Mouse (Mus musculus): Measurements from ENCODE around the gene 4930590J08Rik. TPM values are rescaled to one million over a fixed set of nuclear protein-coding genes. Genes with fewer than 3 reads are reported as not detected.
"Not testable (repeated sequence)": the region's sequence is repeated elsewhere in the genome, so short reads cannot be mapped to it uniquely, and the experiment has no call there.

4930590J08Rik gene
- total RNA-seq, 2 experiments from 2014 or later: 2.9 to 3.5 TPM

DNA sequence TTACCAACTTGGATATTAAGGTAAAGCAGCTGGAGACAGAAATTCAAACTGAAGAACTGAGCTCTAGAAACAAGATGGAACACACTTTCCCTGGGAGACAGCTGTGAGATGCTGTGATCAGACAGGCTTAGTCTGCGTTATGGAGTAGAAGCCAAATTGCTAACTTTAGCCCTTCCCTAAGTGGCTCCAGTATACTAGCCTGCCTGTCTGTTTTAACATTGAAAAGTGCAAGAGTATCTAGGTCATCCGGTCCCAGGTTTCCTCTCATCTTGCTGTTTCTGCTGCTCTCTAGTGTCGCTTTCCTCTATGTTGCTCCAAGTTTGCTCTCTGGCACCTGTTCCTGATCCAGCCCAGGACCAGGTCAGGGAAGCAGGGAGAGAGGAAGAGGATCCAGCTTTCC is 5.8 kb upstream of the 4930590J08Rik start:
- intact Hi-C loops (cut with DNase I): loop anchor here (10.0 kb wide), 1 partner anchor 288 kb away; the partner anchor contains the start of gene Mrps25
- no peak for TF ChIP-seq CTCF (IDR thresholded peaks at IDR 0.05)
- DNase-seq (ENCODE audit: extremely low spot score in 1 of 2, low spot score in 2 of 2): no peak
- Histone ChIP-seq H3K4me3 (no peak overlapping the region), H3K27ac (no peak overlapping the region)

DNA sequence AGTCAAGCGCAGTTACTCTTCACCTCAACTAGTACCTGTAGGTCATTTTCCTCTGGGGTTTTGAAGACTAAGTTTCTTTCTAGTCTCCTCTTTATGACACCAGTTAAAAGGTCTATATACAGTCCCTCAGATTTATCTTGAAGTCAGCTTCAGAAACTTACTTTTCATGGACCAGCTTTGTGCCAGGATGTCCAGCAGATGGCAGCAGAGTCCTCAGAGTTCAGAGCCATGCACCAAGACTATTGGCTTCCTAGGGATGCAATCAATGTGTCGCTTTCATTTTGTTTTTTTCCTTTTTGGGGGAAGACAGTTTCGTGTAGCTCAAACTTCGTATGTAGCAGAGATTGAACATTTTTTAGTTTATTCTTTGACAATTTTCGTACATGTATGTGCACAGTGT is 1.1 kb upstream of the 4930590J08Rik start:
- TF ChIP-seq CTCF (IDR thresholded peaks at IDR 0.05): peak; percentile 90
- intact Hi-C loops (cut with DNase I): loop anchor here (1.0 to 10.0 kb wide), 3 partner anchors 124 to 363 kb away; no protein-coding TSS in a partner anchor
- no peak overlapping the region for H3K4me3 ChIP-seq
- H3K27ac ChIP-seq: no peak overlapping the region
- peak; percentile 65 to 80 for DNase-seq (ENCODE audit: extremely low spot score in 1 of 2, low spot score in 2 of 2)

DNA sequence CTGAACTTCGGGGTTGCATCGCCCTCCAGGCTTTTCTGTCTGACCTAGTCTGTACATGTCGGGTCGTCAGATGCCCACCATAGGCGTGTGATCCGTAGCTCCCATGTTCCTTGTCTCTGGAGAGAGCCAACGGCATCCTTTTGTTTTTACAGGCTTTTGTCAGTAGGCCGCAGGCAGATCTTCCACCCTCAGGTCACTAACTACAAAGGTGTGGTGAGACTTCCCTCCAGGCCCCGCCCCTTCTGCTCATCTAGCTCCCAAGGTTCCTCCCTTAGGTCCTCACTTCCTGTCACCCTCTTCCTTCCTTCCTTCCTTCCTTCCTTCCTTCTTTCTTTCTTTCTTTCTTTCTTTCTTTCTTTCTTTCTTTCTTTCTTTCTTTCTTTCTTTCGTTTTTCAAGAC is 11.4 kb downstream of the 4930590J08Rik start:
- H3K4me3 ChIP-seq: no peak overlapping the region
- intact Hi-C loops (cut with DNase I): no loop called here
- H3K27ac ChIP-seq: no peak overlapping the region
- no peak for DNase-seq (ENCODE audit: extremely low spot score in 1 of 2, low spot score in 2 of 2)
- no peak for TF ChIP-seq CTCF (IDR thresholded peaks at IDR 0.05)

DNA sequence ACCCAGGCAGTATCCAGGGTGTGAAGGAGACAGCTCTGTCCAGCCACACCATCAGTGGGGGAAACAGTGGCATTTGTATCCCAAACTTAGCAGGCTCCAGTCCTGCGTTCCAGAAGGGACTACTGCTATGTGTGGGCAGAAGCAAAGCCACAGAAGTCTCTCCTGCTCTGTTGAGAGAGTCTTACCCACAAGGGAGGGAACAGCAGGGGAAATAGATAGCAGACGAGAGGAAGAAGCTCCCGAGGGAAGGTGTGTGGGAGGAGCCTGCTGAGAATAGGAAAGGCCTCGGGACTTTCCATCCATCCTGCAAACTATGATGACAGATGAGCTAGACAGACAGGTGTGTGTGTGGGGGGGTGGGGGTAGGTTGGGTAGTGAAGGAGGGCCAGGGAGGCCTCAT is 14.7 kb downstream of the 4930590J08Rik start:
- intact Hi-C loops (cut with DNase I): no loop called here
- TF ChIP-seq CTCF (IDR thresholded peaks at IDR 0.05): no peak
- no peak overlapping the region for H3K4me3 ChIP-seq
- H3K27ac ChIP-seq: peak overlapping the region; percentile 69
- peak; percentile 20 to 32 for DNase-seq (ENCODE audit: extremely low spot score in 1 of 2, low spot score in 2 of 2)

DNA sequence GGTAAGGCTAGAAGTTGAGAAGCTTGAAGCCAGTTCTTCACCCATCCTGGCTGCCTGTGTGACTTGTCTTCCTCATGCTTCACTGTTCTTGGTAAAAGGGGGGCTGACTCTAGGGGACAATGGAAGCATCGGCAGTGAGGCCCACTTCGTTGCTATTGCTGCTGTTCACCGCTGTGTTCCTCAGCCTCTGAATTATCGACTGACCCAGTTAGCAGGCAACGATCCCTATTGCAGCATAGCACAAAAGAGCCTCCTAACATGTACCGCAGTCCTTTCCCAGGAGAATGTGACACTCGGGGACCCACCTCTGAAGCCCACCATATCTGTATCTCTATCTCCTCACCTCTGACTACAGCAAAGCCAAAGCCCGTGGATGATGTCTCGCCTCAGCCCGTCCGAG is 15.1 kb downstream of the 4930590J08Rik start:
- Histone ChIP-seq H3K4me3 (no peak overlapping the region), H3K27ac (peak overlapping the region; percentile 64; the same call in 1 of the 2 replicates)
- no peak for DNase-seq (ENCODE audit: extremely low spot score in 1 of 2, low spot score in 2 of 2)
- intact Hi-C loops (cut with DNase I): no loop called here
- TF ChIP-seq CTCF (IDR thresholded peaks at IDR 0.05): no peak

DNA sequence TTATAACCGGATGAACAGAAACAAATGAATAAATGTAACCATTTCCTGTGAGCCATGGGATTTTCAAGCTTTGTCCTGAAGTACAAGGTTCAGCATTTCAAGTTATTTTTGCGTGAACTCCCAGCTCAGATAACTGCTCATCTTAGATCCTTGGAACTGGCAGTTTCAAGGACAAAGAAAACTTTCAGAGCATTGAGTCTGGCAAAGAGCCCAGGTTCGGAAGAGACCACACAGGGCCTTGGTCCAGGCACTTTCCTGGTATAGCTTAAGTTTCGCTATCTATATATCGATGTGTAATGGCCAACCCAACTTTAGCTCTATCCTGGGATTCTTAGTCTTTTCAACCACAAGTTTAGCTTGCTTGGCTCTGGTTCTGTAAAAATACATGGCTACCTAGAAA is 28.6 kb downstream of the 4930590J08Rik start:
- DNase-seq (ENCODE audit: extremely low spot score in 1 of 2, low spot score in 2 of 2): no peak
- TF ChIP-seq CTCF (IDR thresholded peaks at IDR 0.05): no peak
- Histone ChIP-seq H3K27ac (no peak overlapping the region), H3K4me3 (no peak overlapping the region)
- intact Hi-C loops (cut with DNase I): no loop called here

DNA sequence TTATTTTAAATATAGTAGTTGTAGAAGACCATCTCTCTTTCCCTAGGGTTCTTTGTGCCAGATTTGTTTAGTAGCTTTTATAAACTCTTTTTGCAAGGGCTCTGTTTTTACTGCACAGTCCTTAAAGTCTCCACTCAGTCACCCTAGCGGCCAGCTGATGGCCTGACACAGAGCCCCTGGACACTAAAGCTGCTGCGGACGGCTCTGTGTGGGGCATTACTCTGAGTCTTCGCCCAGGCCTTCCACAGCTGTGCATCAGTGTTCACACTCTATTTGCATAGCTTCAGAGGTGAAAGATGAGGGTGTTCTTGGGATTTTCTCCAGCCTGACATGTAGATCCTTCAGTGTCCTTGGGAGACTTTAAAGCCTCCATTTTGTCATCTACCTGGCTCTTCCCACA is 35.9 kb downstream of the 4930590J08Rik start:
- intact Hi-C loops (cut with DNase I): no loop called here
- Histone ChIP-seq H3K4me3 (no peak overlapping the region), H3K27ac (no peak overlapping the region)
- no peak for DNase-seq (ENCODE audit: extremely low spot score in 1 of 2, low spot score in 2 of 2)
- no peak for TF ChIP-seq CTCF (IDR thresholded peaks at IDR 0.05)

DNA sequence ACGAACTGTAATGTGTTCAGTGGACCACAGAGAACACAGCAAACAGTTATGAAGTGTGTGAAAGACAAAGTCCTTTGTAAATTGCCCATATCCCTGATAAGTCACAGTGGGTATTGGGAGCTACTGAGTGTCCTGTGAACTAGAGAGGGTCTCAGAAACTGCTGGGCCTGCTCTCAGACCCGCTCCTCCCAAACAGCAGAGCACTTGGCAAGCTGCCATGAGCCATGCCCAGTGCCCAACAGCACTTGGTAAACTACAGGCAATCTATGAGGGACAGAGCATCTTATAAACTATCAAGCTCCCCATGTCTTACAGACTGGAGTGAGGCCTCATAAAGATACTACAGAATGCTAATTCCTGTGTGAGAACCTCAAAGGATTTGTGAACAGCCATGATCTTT is 45.8 kb downstream of the 4930590J08Rik start:
- H3K27ac ChIP-seq: no peak overlapping the region
- no peak for TF ChIP-seq CTCF (IDR thresholded peaks at IDR 0.05)
- intact Hi-C loops (cut with DNase I): no loop called here
- no peak overlapping the region for H3K4me3 ChIP-seq
- DNase-seq (ENCODE audit: extremely low spot score in 1 of 2, low spot score in 2 of 2): no peak

DNA sequence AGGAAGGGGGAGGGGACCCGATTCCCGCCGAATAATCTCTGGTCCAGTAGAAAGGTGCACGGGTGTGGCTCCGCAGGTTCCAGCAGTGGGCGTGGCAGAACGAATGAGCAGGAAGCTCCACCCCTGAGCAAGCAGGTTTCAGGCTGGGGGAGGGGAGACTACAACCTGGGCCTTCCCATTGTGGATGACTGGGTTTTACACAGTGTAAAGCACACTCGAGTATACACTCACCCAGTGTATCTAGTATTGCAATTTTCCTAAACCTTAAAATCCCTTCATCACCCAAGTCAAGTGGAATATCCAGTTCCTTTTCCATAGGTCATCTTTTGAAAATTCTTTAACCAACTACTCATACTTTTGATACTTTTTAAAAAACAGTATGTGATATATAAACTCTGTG is 55.4 kb downstream of the 4930590J08Rik start:
- intact Hi-C loops (cut with DNase I); H3K4me3 ChIP-seq; H3K27ac ChIP-seq; DNase-seq (ENCODE audit: extremely low spot score in 1 of 2, low spot score in 2 of 2): not testable (repeated sequence)

DNA sequence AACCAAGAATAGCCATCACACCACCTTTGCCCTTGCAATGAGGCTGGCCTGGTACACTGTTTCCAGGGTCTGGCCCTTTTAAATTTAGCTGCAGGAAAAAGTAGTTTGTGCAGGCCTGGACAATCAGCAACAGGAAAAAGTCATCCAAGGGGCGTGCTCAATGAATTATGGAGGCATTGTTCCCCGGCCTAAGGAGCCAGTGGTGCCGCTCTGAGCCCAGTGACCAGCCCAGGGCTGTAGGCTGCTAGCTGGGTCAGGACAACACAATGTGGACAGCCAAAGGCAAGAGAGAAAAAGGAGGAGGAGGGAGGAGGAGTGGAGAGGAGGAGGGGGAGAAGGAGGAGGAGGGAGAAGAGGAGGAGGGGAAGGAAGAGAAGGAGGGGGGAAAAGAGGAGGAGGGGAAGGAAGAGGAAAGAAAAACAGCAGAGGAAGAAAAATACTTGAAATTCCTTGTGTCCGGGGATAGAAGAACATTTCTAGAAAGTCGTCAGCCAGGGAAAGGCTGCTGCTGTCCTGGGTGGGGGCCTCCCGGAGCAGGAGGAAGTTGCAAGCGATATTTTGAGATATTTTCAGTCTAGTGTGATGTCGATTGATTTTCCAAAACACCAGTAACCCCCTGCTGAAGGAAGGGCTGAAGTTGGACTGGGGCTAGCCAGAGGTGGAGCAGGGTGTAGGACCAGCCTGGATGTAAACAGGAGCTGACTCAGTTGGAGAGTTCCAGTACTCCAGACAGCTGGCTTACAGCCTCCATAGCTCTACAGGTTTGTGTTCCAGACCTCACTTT is 57.6 kb downstream of the 4930590J08Rik start:
- intact Hi-C loops (cut with DNase I): no loop called here
- DNase-seq (ENCODE audit: extremely low spot score in 1 of 2, low spot score in 2 of 2): no peak
- Histone ChIP-seq H3K27ac (peak overlapping the region; percentile 64), H3K4me3 (no peak overlapping the region)
- no peak for TF ChIP-seq CTCF (IDR thresholded peaks at IDR 0.05)

DNA sequence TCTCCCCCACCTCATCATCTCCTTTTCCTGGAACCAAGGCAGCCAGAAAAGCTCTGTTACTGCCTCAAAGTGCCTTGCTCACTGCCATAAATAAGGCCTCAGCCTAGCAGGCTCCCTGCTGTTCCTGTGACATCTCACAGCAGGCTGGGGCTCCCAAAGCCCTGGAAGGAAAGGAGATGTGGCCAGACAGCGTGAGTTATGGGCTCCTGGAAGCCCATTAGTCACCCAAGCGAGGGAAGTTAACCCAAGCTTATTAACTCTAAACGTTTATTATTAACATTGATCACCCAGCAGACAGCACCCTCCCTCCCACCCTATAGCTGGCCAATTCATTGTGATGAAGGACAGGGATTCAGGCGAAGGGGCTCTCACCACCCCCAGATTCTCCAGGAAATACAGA is 60.8 kb downstream of the 4930590J08Rik start:
- intact Hi-C loops (cut with DNase I): no loop called here
- H3K27ac ChIP-seq: no peak overlapping the region
- no peak overlapping the region for H3K4me3 ChIP-seq
- TF ChIP-seq CTCF (IDR thresholded peaks at IDR 0.05): no peak
- no peak for DNase-seq (ENCODE audit: extremely low spot score in 1 of 2, low spot score in 2 of 2)

DNA sequence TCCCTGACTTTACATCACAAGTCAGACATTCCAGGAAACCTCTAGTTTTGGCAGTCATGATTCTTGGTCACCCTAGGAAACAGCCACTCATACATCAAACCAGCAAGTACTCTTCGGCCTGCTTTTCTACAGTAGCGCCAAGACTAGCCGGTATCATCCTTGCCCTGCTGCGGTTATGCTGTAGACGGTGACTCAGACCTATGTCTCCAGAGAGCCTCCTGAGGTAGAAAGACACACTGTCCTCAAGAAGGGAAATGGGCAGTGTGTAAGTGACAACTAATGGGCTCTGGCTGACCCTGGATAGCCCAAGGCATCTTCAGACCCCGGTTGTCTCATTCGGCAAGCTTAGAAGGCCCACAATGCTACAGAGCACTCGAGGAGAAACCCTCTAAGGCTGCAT is 62.5 kb downstream of the 4930590J08Rik start:
- TF ChIP-seq CTCF (IDR thresholded peaks at IDR 0.05): no peak
- Histone ChIP-seq H3K4me3 (no peak overlapping the region), H3K27ac (no peak overlapping the region)
- intact Hi-C loops (cut with DNase I): no loop called here
- DNase-seq (ENCODE audit: extremely low spot score in 1 of 2, low spot score in 2 of 2): no peak

DNA sequence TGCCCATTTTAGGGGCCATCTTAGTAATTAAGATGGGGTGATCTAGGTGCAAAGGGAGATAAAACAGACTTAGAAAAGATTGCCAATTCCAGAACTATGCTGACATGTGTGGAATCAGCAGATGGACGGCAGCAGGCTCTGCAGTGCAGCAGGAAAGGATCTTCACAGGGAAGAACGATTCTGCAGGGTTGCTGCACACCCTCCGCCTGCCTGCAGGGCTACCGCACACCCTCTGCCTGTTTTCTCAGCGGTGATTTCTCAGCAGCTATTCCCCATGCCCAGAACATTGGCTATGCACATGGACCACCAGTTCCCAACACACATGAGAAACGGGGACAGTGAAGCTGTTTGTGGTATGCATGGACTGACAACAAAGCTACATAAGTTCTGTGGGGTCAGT is 63.4 kb downstream of the 4930590J08Rik start:
- intact Hi-C loops (cut with DNase I): no loop called here
- H3K4me3 ChIP-seq: no peak overlapping the region
- H3K27ac ChIP-seq: no peak overlapping the region
- DNase-seq (ENCODE audit: extremely low spot score in 1 of 2, low spot score in 2 of 2): no peak
- peak; percentile 23 for TF ChIP-seq CTCF (IDR thresholded peaks at IDR 0.05)

Data from left cerebral cortex, adult 2 months (tissue).